Mouse (Mus musculus) ovary, postnatal 36 days (tissue): ENCODE data around the gene Edn2.

Source experiments
- DNase-seq: peaks from one replicate; pipeline ENCODE4 v3.0.0; 2022; ENCODE audit warnings: low spot score, mixed read lengths

The Edn2 gene

GRCm38 (mm10) chr4:120204357-120204942 lies 43.4 kb downstream of the Edn2 start:
- DNase-seq = no peak

- no peak for DNase-seq
These were observed 45.5 kb downstream of the Edn2 start for GRCm38 (mm10) chr4:120206471-120206891.

- no peak for DNase-seq
These were observed 51.1 kb downstream of the Edn2 start for GRCm38 (mm10) chr4:120212080-120212479.

DNA sequence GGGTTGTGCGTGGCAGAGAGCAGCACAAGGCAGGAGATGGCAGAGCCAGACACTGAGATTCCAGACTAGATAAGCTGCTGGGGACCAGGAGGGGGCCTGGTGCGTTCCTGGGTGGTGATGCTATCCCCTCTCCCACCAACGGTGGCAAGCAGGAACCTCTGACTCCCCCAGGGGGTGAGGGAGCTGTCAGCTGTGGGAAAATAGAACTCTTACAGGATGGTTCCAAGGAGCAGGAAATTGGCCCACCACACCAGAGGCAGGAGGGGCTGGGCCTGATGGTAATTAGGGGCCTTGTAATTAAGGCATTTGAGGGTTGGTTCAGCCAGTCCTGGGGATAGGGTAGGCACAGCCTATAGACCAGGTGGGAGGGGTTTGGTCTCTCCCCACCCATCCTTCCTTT lies 51.8 kb downstream of the Edn2 start:
- DNase-seq = no peak

GRCm38 (mm10) chr4:120215915-120216591 lies 55.0 kb downstream of the Edn2 start:
- peak; percentile 59 for DNase-seq

- DNase-seq = no peak
These were observed 55.9 kb downstream of the Edn2 start for GRCm38 (mm10) chr4:120216883-120217282.
